Mouse (Mus musculus): ENCODE results near the gene Sf3b1. TPM values are rescaled to one million over a fixed set of nuclear protein-coding genes. Genes with fewer than 3 reads are reported as not detected.

Sf3b1 gene
- total RNA-seq, 4 experiments from 2014 or later, result 120 to 217 (median 165) TPM

DNA sequence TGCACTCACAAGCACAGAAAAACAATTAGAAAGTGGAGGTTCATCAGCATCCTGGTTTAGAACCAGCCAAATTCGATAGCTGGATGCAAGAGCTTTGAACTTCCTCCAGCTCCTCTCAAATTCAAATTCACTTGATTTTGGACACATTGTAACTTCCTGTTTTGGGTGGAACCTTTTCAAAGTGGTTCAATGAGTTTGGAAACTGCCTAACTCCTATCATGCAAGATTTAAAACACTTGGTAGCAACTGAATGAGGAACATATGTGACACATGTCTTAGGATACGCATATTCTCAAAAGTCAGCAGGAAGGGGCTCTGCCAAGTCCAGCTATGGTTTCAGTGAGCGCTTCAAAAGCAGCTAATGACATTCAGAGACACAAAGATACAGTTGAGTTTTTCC, 82.6 kb downstream of the Sf3b1 start:
- no peak for DNase-seq

- no peak for DNase-seq
These were observed 91.8 kb downstream of the Sf3b1 start for GRCm38 (mm10) chr1:54935466-54935865.

Other genes with a start within 250 kb of the Sf3b1 start
- gene Ankrd44, start 101.1 kb downstream of the Sf3b1 start, total RNA-seq (2022), result 10 to 100 TPM; 11.6 to 30.3 (median 23.4) TPM
- 100 to 1,000 TPM; 100 to 138 (median 107) TPM for gene Coq10b, start 25.3 kb upstream of the Sf3b1 start, total RNA-seq (2022)
- 1,000 to 10,000 TPM in 1 of 4 experiments, 100 to 1,000 TPM in 3; 299 to 1,036 (median 606) TPM for gene Hspe1, start 60.7 kb upstream of the Sf3b1 start, total RNA-seq (2022)
- 1,000 to 10,000 TPM in 2 of 4 experiments, 100 to 1,000 TPM in 2; 545 to 1,761 (median 966) TPM for gene Hspd1, start 60.8 kb upstream of the Sf3b1 start, total RNA-seq (2022)
- 100 to 1,000 TPM; 120 to 399 (median 199) TPM for gene Mob4, start 103.8 kb upstream of the Sf3b1 start, total RNA-seq (2022)
- 10 to 100 TPM; 20.8 to 37.2 (median 30.9) TPM for gene Rftn2, start 199.3 kb upstream of the Sf3b1 start, total RNA-seq (2022)
- gene Mars2, start 209.7 kb upstream of the Sf3b1 start, total RNA-seq (2022), result 1 to 10 TPM; 6.3 to 7.4 (median 7.0) TPM